Mouse (Mus musculus) embryonic facial prominence, embryonic 15.5 days (tissue): ENCODE results near the gene Spryd4. TPM values are rescaled to one million over a fixed set of nuclear protein-coding genes. Genes with fewer than 3 reads are reported as not detected.
"Not testable (repeated sequence)": the region's sequence is repeated elsewhere in the genome, so short reads cannot be mapped to it uniquely, and the experiment has no call there.

Experiments
- ATAC-seq: fragments of 200-750 bp; cut with Nextera tagmentation; 2 replicates; pipeline ENCODE4 v1.8.0; 2017; ENCODE audit warnings: low read depth, moderate TSS enrichment; ENCODE audit not compliant: insufficient number of reproducible peaks, low FRiP score, low TSS enrichment
- H3K27ac ChIP-seq: fragments of 300-500 bp; sonication (generic); replicated peaks from 2 replicates; pipeline ENCODE4 v1.5.1; 2015; ENCODE audit warnings: mild to moderate bottlenecking, inconsistent platforms
- H3K27me3 ChIP-seq: fragments of 300-500 bp; sonication (generic); 2 replicates; pipeline ENCODE4 v1.6.1; 2015; ENCODE audit warnings: inconsistent platforms
- H3K36me3 ChIP-seq: fragments of 300-500 bp; sonication (generic); 2 replicates; pipeline ENCODE4 v1.6.1; 2015; ENCODE audit warnings: mild to moderate bottlenecking, inconsistent platforms
- H3K4me1 ChIP-seq: fragments of 300-500 bp; sonication (generic); 2 replicates; pipeline ENCODE4 v1.6.1; 2015; ENCODE audit warnings: inconsistent platforms
- H3K4me2 ChIP-seq: fragments of 300-500 bp; sonication (generic); replicated peaks from 2 replicates; pipeline ENCODE4 v1.6.1; 2015; ENCODE audit warnings: mild to moderate bottlenecking, inconsistent platforms
- H3K4me3 ChIP-seq: fragments of 300-500 bp; sonication (generic); replicated peaks from 2 replicates; pipeline ENCODE4 v1.5.1; 2015; ENCODE audit warnings: mild to moderate bottlenecking, inconsistent platforms
- H3K9ac ChIP-seq: fragments of 300-500 bp; sonication (generic); 2 replicates; pipeline ENCODE4 v1.6.1; 2015; ENCODE audit warnings: inconsistent platforms
- H3K9me3 ChIP-seq: fragments of 300-500 bp; sonication (generic); replicated peaks from 2 replicates; pipeline ENCODE4 v1.6.1; 2016; ENCODE audit warnings: inconsistent platforms
- whole genome bisulfite sequencing: fragments of 180-500 bp; shearing (Covaris S2); methylation state at CpG from one replicate; pipeline ENCODE4 v1.1.7; 2015; 5-methylcytosine and 5-hydroxymethylcytosine counted together
- polyA plus RNA-seq: library from polyadenylated mRNA; unstranded; fragments of >200 nt; fragmentation: Nextera tagmentation; extraction: Ambion mirVana; gene quantifications from 2 replicates; pipeline ENCODE4 v1.2.1, GENCODE M21; 2015

Spryd4 gene
- polyA plus RNA-seq, 1 experiment from 2014 or later, result 30.8 TPM

- Histone ChIP-seq H3K36me3 (0 out of 2 replicates have a peak, but pooled peaks cover 5% of the 10 kb centered on the region), H3K4me2 (no peak overlapping the region), H3K27ac (no peak overlapping the region), H3K9ac (no peak overlapping the region), H3K4me1 (peaks cover 7% of the 10 kb centered on the region; the same call in 1 of the 2 replicates), H3K27me3 (no peaks in the 10 kb centered on the region), H3K9me3 (no peaks in the 10 kb centered on the region), H3K4me3 (no peak overlapping the region)
- ATAC-seq, result no peak
- WGBS, result 86% methylated on average over 15 of the region's 15 CpGs
These were observed 6.7 kb downstream of the Spryd4 start for GRCm38 (mm10) chr10:128204941-128205340.

GRCm38 (mm10) chr10:128201856-128202255 is 9.8 kb downstream of the Spryd4 start:
- Histone ChIP-seq H3K4me2 (no peak overlapping the region), H3K4me1 (peaks cover 7% of the 10 kb centered on the region; the same call in 1 of the 2 replicates), H3K9me3 (no peaks in the 10 kb centered on the region), H3K27me3 (no peaks in the 10 kb centered on the region), H3K27ac (no peak overlapping the region), H3K9ac (no peak overlapping the region), H3K36me3 (no peaks in the 10 kb centered on the region), H3K4me3 (no peak overlapping the region)
- 58% methylated on average over 6 of the region's 6 CpGs for WGBS
- ATAC-seq, result no peak

- no peak overlapping the region for H3K27ac ChIP-seq
- H3K9ac ChIP-seq, result peak overlapping the region; percentile 53
These were observed 16.8 kb downstream of the Spryd4 start for GRCm38 (mm10) chr10:128194551-128195461.

GRCm38 (mm10) chr10:128194024-128194550 is 17.5 kb downstream of the Spryd4 start, which contains the start of gene Gls2:
TSS of gene Gls2 (plus strand) at chr10:128194457.
- under 1% methylated on average over 46 of the region's 46 CpGs for WGBS
- H3K4me3 ChIP-seq, result peak within 1 kb of the TSS; percentile 66
- H3K4me2 ChIP-seq, result peak within 1 kb of the TSS; percentile 99
- peak within 1 kb of the TSS; percentile 53 for H3K9ac ChIP-seq
- H3K9me3 ChIP-seq, result no peaks in the 10 kb centered on the region
- peaks cover 19% of the 10 kb centered on the region for H3K27me3 ChIP-seq
- no peak within 1 kb of the TSS for H3K27ac ChIP-seq
- no peaks in the 10 kb centered on the region for H3K36me3 ChIP-seq
- peak; percentile 97 for ATAC-seq
- peaks cover 10% of the 10 kb centered on the region for H3K4me1 ChIP-seq

More at GRCm38 (mm10) chr10:128194551-128195461, 16.8 kb downstream of the Spryd4 start:
- no peaks in the 10 kb centered on the region for H3K9me3 ChIP-seq
- peaks cover 19% of the 10 kb centered on the region for H3K27me3 ChIP-seq
- H3K4me2 ChIP-seq, result peak overlapping the region; percentile 99
- peak; percentile 89 for ATAC-seq
- WGBS, result under 1% methylated on average over 76 of the region's 79 CpGs
- no peaks in the 10 kb centered on the region for H3K36me3 ChIP-seq
- peak overlapping the region; percentile 66 for H3K4me3 ChIP-seq
- peaks cover 10% of the 10 kb centered on the region for H3K4me1 ChIP-seq

GRCm38 (mm10) chr10:128193113-128193512 is 18.5 kb downstream of the Spryd4 start:
- Histone ChIP-seq H3K36me3 (no peaks in the 10 kb centered on the region), H3K9ac (no peak overlapping the region), H3K27me3 (peaks cover 19% of the 10 kb centered on the region), H3K4me3 (no peak overlapping the region), H3K9me3 (no peaks in the 10 kb centered on the region), H3K27ac (no peak overlapping the region), H3K4me2 (no peak overlapping the region; the same call in 1 of the 2 replicates), H3K4me1 (peaks cover 13% of the 10 kb centered on the region)
- WGBS, result 92% methylated on average over 6 of the region's 6 CpGs
- no peak for ATAC-seq

- not testable (repeated sequence) for H3K27ac ChIP-seq, H3K4me3 ChIP-seq, H3K9me3 ChIP-seq, ATAC-seq, H3K9ac ChIP-seq, H3K36me3 ChIP-seq, H3K4me2 ChIP-seq
- Histone ChIP-seq H3K4me1 (peaks cover 14% of the 10 kb centered on the region), H3K27me3 (peaks cover 19% of the 10 kb centered on the region)
- WGBS, result 93% methylated on average over 3 of the region's 3 CpGs
These were observed 19.4 kb downstream of the Spryd4 start for GRCm38 (mm10) chr10:128192030-128192766.

- no peak overlapping the region for H3K27ac ChIP-seq
- WGBS, result 80% methylated on average over 2 of the region's 2 CpGs
- H3K9me3 ChIP-seq, result no peaks in the 10 kb centered on the region
- ATAC-seq, result no peak
- peaks cover 19% of the 10 kb centered on the region for H3K27me3 ChIP-seq
- H3K4me3 ChIP-seq, result no peak overlapping the region
- H3K4me2 ChIP-seq, result no peak overlapping the region
- no peaks in the 10 kb centered on the region for H3K36me3 ChIP-seq
- H3K4me1 ChIP-seq, result peaks cover 14% of the 10 kb centered on the region
- no peak overlapping the region for H3K9ac ChIP-seq
These were observed 20.1 kb downstream of the Spryd4 start for GRCm38 (mm10) chr10:128191472-128191871.

GRCm38 (mm10) chr10:128188242-128188877 is 23.2 kb downstream of the Spryd4 start:
- 37% methylated on average over 2 of the region's 2 CpGs for WGBS
- ATAC-seq, result no peak
- peaks cover 4% of the 10 kb centered on the region; the same call in 1 of the 2 replicates for H3K4me1 ChIP-seq
- no peak overlapping the region for H3K4me3 ChIP-seq
- H3K27me3 ChIP-seq, result no peaks in the 10 kb centered on the region
- H3K27ac ChIP-seq, result peak overlapping the region; percentile 44; the same call in 1 of the 2 replicates
- H3K36me3 ChIP-seq, result no peaks in the 10 kb centered on the region
- H3K4me2 ChIP-seq, result no peak overlapping the region
- H3K9ac ChIP-seq, result no peak overlapping the region
- H3K9me3 ChIP-seq, result no peaks in the 10 kb centered on the region

GRCm38 (mm10) chr10:128187181-128187605 is 24.4 kb downstream of the Spryd4 start:
- WGBS, result 71% methylated on average over 5 of the region's 5 CpGs

GRCm38 (mm10) chr10:128185959-128186358 is 25.6 kb downstream of the Spryd4 start:
- no peaks in the 10 kb centered on the region for H3K36me3 ChIP-seq
- no peaks in the 10 kb centered on the region for H3K9me3 ChIP-seq
- H3K4me1 ChIP-seq, result peaks cover 4% of the 10 kb centered on the region; the same call in 1 of the 2 replicates
- ATAC-seq, result no peak
- H3K27me3 ChIP-seq, result no peaks in the 10 kb centered on the region
- WGBS, result 49% methylated on average over 2 of the region's 2 CpGs
- no peak overlapping the region for H3K4me3 ChIP-seq
- no peak overlapping the region for H3K27ac ChIP-seq
- H3K4me2 ChIP-seq, result no peak overlapping the region
- H3K9ac ChIP-seq, result no peak overlapping the region

More at GRCm38 (mm10) chr10:128187181-128187605, 24.4 kb downstream of the Spryd4 start:
- H3K27ac ChIP-seq, result no peak overlapping the region
- H3K9me3 ChIP-seq, result no peaks in the 10 kb centered on the region
- H3K9ac ChIP-seq, result no peak overlapping the region
- no peaks in the 10 kb centered on the region for H3K27me3 ChIP-seq
- H3K4me3 ChIP-seq, result no peak overlapping the region
- ATAC-seq, result no peak
- H3K4me1 ChIP-seq, result peaks cover 4% of the 10 kb centered on the region; the same call in 1 of the 2 replicates
- H3K36me3 ChIP-seq, result no peaks in the 10 kb centered on the region
- H3K4me2 ChIP-seq, result no peak overlapping the region
